Mouse (Mus musculus) olfactory bulb, adult 2 months (tissue): ENCODE measurements around the gene Lrrc4c.

Source experiments
- CTCF ChIP-seq: fragments of 200-500 bp; IDR thresholded peaks from 2 replicates; pipeline ENCODE4 v1.5.1; 2012; ENCODE audit warnings: low read depth, mild to moderate bottlenecking, low read length, moderate library complexity; ENCODE audit not compliant: insufficient read depth
- POLR2A ChIP-seq: fragments of 200-500 bp; IDR thresholded peaks from 2 replicates; pipeline ENCODE4 v1.6.1; 2012; ENCODE audit warnings: mild to moderate bottlenecking, low read depth, low read length, moderate library complexity; ENCODE audit not compliant: insufficient read depth

DNA sequence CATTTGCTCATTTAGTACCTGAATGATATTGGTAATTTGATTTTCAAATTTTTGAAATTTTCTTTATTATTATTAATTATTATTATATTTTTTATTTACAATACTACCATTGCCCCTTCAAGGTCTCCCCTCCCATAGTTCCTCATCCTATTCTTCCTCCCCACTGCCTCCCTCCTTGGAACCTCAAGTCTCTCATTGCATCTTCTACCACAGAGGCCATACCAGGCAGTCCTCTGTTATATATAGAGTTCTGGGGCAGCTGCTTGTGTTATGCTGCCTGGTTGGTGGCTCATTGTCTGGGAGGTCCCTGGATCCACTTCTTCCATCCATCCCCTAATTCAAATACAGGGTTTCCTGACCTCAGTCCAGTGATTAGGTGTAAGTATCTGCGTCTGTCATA is 709.6 kb downstream of the Lrrc4c start:
- no peak for TF ChIP-seq CTCF
- TF ChIP-seq POLR2A: no peak
